Mouse (Mus musculus) heart, embryonic 12.5 days (tissue): ENCODE results near the gene B230219D22Rik. TPM values are rescaled to one million over a fixed set of nuclear protein-coding genes. Genes with fewer than 3 reads are reported as not detected.

Experiments used
- ATAC-seq: fragments of 200-750 bp; cut with Nextera tagmentation; 2 replicates; pipeline ENCODE4 v1.8.0; 2017; ENCODE audit warnings: moderate TSS enrichment, moderate library complexity; ENCODE audit not compliant: insufficient number of reproducible peaks, low FRiP score
- H3K27ac ChIP-seq: fragments of 300-500 bp; sonication (generic); 2 replicates; pipeline ENCODE4 v1.5.1; 2016; ENCODE audit warnings: mild to moderate bottlenecking, moderate library complexity; ENCODE audit not compliant: poor library complexity, severe bottlenecking
- H3K27me3 ChIP-seq: fragments of 300-500 bp; sonication (generic); replicated peaks from 2 replicates; pipeline ENCODE4 v1.6.1; 2016; ENCODE audit warnings: mild to moderate bottlenecking, moderate library complexity
- H3K36me3 ChIP-seq: fragments of 300-500 bp; sonication (generic); 2 replicates; pipeline ENCODE4 v1.6.1; 2016; ENCODE audit warnings: mild to moderate bottlenecking, moderate library complexity
- H3K4me1 ChIP-seq: fragments of 300-500 bp; sonication (generic); replicated peaks from 2 replicates; pipeline ENCODE4 v1.6.1; 2016; ENCODE audit warnings: mild to moderate bottlenecking
- H3K4me2 ChIP-seq: fragments of 300-500 bp; sonication (generic); 2 replicates; pipeline ENCODE4 v1.6.1; 2016; ENCODE audit warnings: mild to moderate bottlenecking, moderate library complexity
- H3K4me3 ChIP-seq: fragments of 300-500 bp; sonication (generic); 2 replicates; pipeline ENCODE4 v1.5.1; 2016; ENCODE audit warnings: mild to moderate bottlenecking
- H3K9ac ChIP-seq: fragments of 300-500 bp; sonication (generic); 2 replicates; pipeline ENCODE4 v1.6.1; 2016; ENCODE audit warnings: mild to moderate bottlenecking, moderate library complexity
- H3K9me3 ChIP-seq: fragments of 300-500 bp; sonication (generic); replicated peaks from 2 replicates; pipeline ENCODE4 v1.6.1; 2016; ENCODE audit warnings: mild to moderate bottlenecking, moderate library complexity
- WGBS: fragments of 180-500 bp; shearing (Covaris S2); methylation state at CpG from one replicate; pipeline ENCODE4 v1.1.7; 2016; 5-methylcytosine and 5-hydroxymethylcytosine counted together
- polyA plus RNA-seq: library from polyadenylated mRNA; unstranded; fragments of >200 nt; fragmentation: Nextera tagmentation; extraction: Ambion mirVana; gene quantifications from 2 replicates; pipeline ENCODE4 v1.2.1, GENCODE M21; 2016

The B230219D22Rik gene
- polyA plus RNA-seq, result 76.3 and 77.1 TPM in 2 replicates

DNA sequence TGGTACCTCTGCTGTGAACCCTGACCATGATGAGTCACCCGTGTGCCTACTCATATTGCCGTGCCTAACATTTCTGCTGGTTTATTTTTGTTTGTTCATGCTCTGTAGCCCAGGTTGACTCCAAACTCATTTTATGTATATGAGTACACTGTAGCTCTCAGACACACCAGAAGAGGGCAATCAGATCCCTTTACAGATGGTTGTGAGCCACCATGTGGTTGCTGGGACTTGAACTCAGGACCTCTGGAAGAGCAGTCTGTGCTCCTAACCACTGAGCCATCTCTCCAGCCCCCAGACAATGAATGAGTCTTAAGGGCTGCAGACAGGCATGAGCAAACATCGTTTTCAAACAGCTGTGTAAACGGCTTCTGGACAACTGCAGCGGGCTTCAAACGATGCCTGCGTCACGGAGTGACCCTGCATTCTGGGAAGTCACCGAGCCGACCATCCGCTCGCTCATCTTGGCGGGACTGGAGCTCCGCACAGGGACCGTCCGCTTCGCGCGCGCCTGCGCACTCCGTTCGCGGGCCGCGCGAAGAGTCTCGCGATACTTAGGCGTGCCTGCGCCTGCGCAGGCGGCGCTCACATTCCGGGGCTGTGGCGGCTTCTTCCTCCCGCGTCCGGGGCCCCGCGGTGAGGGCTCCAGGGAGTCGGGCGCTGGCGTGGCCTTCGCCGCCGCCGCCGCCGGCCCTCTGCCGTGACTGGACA lies at the start of gene B230219D22Rik:
Gene B230219D22Rik (plus strand): TSS at position 590 of the 708 bp plus-strand sequence.
- peaks cover 35% of the 10 kb centered on the region for H3K4me1 ChIP-seq
- peak within 1 kb of the TSS; percentile 100 for H3K9ac ChIP-seq
- peak within 1 kb of the TSS; percentile 97 for H3K4me3 ChIP-seq
- H3K27ac ChIP-seq, result peak within 1 kb of the TSS; percentile 99
- no peaks in the 10 kb centered on the region for H3K9me3 ChIP-seq
- peak within 1 kb of the TSS; percentile 92 for H3K4me2 ChIP-seq
- H3K36me3 ChIP-seq, result 0 out of 2 replicates have a peak, but pooled peaks cover 2% of the 10 kb centered on the region
- WGBS, result 2% methylated on average over 51 of the region's 51 CpGs
- ATAC-seq, result peak; percentile 98
- H3K27me3 ChIP-seq, result no peaks in the 10 kb centered on the region

DNA sequence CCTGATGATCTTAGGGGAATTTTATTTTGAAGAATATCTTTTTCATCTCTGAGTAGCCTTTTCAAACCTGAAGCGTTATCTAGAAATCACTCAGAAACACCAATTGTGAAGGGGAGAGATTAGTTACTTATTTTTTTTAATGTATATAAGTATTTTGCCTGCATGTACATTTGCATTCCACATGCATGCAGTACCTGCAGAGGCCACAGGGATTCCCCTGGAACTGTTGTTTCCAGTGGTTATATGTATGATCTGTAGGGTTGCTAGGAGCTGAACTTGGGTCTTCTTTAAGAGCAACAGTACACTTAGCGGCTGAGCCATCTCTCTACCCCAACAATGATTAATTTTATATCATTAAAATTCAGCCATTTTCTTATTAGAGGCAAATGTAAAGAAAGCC lies 48.4 kb upstream of the B230219D22Rik start:
- Histone ChIP-seq H3K4me3 (no peak overlapping the region), H3K27ac (no peak overlapping the region), H3K4me1 (no peaks in the 10 kb centered on the region), H3K36me3 (peaks cover 71% of the 10 kb centered on the region), H3K4me2 (no peak overlapping the region), H3K9me3 (no peaks in the 10 kb centered on the region), H3K27me3 (no peaks in the 10 kb centered on the region), H3K9ac (no peak overlapping the region)
- 93% methylated on average over 2 of the region's 2 CpGs for WGBS
- ATAC-seq, result no peak

DNA sequence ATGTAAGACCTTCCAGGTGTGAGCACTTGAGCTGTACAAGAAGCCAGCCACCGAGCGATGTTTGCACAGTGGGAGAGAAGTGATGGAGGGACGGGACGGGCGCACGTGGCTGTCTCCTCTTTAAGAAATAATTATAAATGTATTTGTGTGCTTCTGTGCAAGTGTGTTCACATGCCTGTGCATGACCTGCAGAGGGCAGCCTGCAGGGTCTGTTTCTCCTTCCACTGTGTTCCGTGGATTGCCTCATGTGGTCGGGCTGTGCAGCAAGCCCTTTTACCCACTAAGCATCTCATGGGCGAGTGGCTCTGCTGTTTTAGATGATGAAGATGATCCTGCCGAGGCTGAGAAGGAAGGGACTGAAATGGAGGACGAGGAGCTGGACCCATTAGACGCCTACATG lies 42.8 kb upstream of the B230219D22Rik start:
- ATAC-seq, result no peak
- no peak overlapping the region for H3K4me2 ChIP-seq
- H3K9me3 ChIP-seq, result no peaks in the 10 kb centered on the region
- H3K4me1 ChIP-seq, result no peaks in the 10 kb centered on the region
- H3K27me3 ChIP-seq, result no peaks in the 10 kb centered on the region
- H3K36me3 ChIP-seq, result peaks cover 97% of the 10 kb centered on the region
- H3K27ac ChIP-seq, result no peak overlapping the region
- 93% methylated on average over 12 of the region's 12 CpGs for WGBS
- no peak overlapping the region for H3K4me3 ChIP-seq
- no peak overlapping the region for H3K9ac ChIP-seq

- Histone ChIP-seq H3K4me1 (no peaks in the 10 kb centered on the region), H3K36me3 (peaks cover 98% of the 10 kb centered on the region), H3K27ac (no peak overlapping the region), H3K4me3 (no peak overlapping the region), H3K27me3 (no peaks in the 10 kb centered on the region), H3K9ac (no peak overlapping the region), H3K4me2 (no peak overlapping the region), H3K9me3 (no peaks in the 10 kb centered on the region)
- 87% methylated on average over 6 of the region's 6 CpGs for WGBS
- no peak for ATAC-seq
Observed at GRCm38 (mm10) chr13:55650980-55651379, 41.9 kb upstream of the B230219D22Rik start.

DNA sequence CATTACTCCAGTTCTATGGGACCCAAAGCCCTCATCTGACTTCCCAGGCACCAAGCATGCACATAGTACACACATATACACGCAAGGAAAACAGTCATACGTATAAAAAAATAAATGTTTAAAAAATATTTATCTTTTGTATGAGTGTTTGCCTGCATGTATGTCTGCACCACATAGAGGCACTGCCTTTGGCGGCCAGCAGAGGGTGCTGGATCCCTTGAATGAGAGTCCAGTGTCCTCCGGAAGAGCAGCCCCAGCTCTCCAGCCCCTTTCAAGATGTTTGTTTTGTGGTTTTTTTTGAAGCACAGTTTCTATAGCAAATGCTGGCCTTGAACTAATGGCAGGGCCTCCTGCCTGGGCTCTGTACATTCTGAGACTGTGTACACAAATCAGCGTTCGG lies 24.4 kb upstream of the B230219D22Rik start:
- 84% methylated on average over 6 of the region's 6 CpGs for WGBS
- Histone ChIP-seq H3K27ac (no peak overlapping the region), H3K9me3 (peaks cover 6% of the 10 kb centered on the region; the same call in 1 of the 2 replicates), H3K4me3 (no peak overlapping the region), H3K9ac (no peak overlapping the region), H3K36me3 (peaks cover 90% of the 10 kb centered on the region), H3K4me2 (no peak overlapping the region), H3K27me3 (no peaks in the 10 kb centered on the region), H3K4me1 (no peaks in the 10 kb centered on the region)
- ATAC-seq, result no peak

- H3K9ac ChIP-seq, result no peak overlapping the region
- no peaks in the 10 kb centered on the region for H3K4me1 ChIP-seq
- peaks cover 89% of the 10 kb centered on the region for H3K36me3 ChIP-seq
- no peak overlapping the region for H3K27ac ChIP-seq
- H3K4me2 ChIP-seq, result no peak overlapping the region
- H3K27me3 ChIP-seq, result no peaks in the 10 kb centered on the region
- 92% methylated on average over 6 of the region's 6 CpGs for WGBS
- peaks cover 6% of the 10 kb centered on the region; the same call in 1 of the 2 replicates for H3K9me3 ChIP-seq
- H3K4me3 ChIP-seq, result no peak overlapping the region
- no peak for ATAC-seq
Observed at GRCm38 (mm10) chr13:55672711-55673110, 20.2 kb upstream of the B230219D22Rik start.

DNA sequence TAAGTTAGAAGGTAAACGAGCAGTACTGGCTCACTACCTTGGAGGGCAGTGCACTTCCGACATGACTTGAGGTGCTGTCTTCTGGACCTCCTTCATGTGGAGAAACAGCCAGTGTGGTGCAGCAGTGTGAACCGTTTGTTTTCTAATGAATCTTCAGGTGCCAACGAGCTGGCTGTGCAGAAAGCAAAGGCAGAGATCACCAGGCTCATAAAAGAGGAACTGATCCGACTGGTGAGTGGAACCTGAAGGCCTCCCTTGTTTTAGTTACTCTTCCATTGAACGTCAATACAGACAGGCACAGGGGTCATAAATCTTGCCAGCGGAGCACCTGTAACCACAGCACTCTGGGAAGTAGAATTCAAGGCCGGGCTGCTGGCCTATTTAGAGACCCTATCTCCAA lies 15.6 kb upstream of the B230219D22Rik start:
- no peak overlapping the region for H3K4me2 ChIP-seq
- H3K9ac ChIP-seq, result no peak overlapping the region
- H3K9me3 ChIP-seq, result no peaks in the 10 kb centered on the region
- no peak overlapping the region for H3K27ac ChIP-seq
- 85% methylated on average over 8 of the region's 8 CpGs for WGBS
- peaks cover 83% of the 10 kb centered on the region for H3K36me3 ChIP-seq
- H3K4me1 ChIP-seq, result no peaks in the 10 kb centered on the region
- no peak for ATAC-seq
- H3K4me3 ChIP-seq, result no peak overlapping the region
- no peaks in the 10 kb centered on the region for H3K27me3 ChIP-seq

DNA sequence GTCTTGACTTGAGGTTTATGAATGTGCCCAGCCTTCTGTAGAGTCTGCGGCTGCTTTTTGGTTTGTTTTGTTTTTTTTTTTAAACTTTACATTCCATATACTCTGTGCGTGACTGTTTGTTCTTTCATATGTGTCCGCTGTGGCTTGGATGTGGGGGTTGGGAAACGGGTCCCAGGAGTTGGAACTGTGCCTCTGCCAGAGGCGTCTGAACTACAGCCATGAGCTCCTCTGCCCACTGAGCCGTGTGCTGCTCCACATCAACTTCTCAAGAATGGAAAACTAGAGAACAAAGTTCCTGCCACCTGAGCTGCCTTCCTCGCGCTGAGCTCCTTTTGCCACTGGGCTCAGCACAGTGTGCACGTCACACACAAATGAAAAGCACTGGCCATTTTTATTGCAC lies 10.7 kb upstream of the B230219D22Rik start:
- H3K4me1 ChIP-seq, result peaks cover 7% of the 10 kb centered on the region; the same call in 1 of the 2 replicates
- no peaks in the 10 kb centered on the region for H3K27me3 ChIP-seq
- no peaks in the 10 kb centered on the region for H3K9me3 ChIP-seq
- no peak overlapping the region for H3K4me2 ChIP-seq
- 89% methylated on average over 9 of the region's 9 CpGs for WGBS
- H3K9ac ChIP-seq, result no peak overlapping the region
- H3K27ac ChIP-seq, result no peak overlapping the region
- no peak for ATAC-seq
- no peak overlapping the region for H3K4me3 ChIP-seq
- H3K36me3 ChIP-seq, result peaks cover 41% of the 10 kb centered on the region

DNA sequence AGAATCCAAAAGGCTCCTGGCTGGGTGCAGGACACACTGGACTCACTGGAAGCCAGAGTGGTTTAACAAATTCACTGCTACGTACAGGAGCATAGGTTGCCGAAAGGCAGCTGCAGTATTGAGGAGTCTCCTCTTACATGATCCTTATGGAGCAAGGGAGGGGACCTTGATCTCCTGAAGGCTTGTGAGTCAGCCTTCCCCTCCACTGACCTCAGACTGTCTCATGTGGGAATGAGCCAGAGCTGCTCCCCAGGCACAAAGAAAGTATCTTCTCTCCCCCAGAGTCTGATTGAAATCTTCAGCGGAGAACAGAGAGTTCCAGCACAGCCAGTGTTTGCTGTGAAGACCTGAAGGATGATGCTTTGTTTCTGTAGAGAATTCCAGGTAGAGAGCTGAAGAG lies 9.3 kb upstream of the B230219D22Rik start:
- H3K27me3 ChIP-seq, result no peaks in the 10 kb centered on the region
- H3K4me2 ChIP-seq, result no peak overlapping the region
- H3K4me3 ChIP-seq, result no peak overlapping the region
- no peak overlapping the region for H3K27ac ChIP-seq
- WGBS, result 82% methylated on average over 3 of the region's 3 CpGs
- ATAC-seq, result no peak
- no peaks in the 10 kb centered on the region for H3K9me3 ChIP-seq
- peaks cover 19% of the 10 kb centered on the region for H3K4me1 ChIP-seq
- H3K36me3 ChIP-seq, result peaks cover 27% of the 10 kb centered on the region
- no peak overlapping the region for H3K9ac ChIP-seq

DNA sequence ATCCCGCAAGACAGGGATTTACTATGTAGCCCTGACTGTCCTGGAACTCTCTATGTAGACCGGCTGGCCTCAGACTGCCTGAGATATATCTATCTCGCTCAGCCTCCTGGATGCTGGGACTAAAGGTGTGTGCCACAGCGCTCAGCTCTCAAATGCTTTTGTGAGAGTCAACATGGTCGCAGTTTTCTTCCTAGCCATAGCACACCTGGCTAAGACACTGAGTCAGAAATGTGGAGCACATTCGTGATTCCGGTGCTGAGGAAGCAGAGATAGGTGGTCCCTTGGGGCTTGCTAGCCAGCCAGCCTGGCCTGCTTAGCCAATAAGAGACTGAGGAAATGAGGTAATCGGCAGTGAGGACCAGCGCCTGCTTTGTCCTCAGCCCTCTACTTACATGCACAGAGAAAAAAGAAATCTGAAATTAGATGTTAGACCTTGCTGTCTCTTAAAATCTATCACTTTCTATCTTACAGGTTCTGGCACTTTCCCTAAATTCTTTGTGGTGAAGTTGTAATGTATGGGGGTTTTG lies 6.8 kb upstream of the B230219D22Rik start:
- H3K27ac ChIP-seq, result no peak overlapping the region
- WGBS, result 57% methylated on average over 9 of the region's 9 CpGs
- H3K9me3 ChIP-seq, result no peaks in the 10 kb centered on the region
- no peak overlapping the region for H3K9ac ChIP-seq
- H3K27me3 ChIP-seq, result no peaks in the 10 kb centered on the region
- 0 out of 2 replicates have a peak, but pooled peaks cover 5% of the 10 kb centered on the region for H3K36me3 ChIP-seq
- H3K4me1 ChIP-seq, result peaks cover 19% of the 10 kb centered on the region
- H3K4me3 ChIP-seq, result no peak overlapping the region
- peak overlapping the region; percentile 18; the same call in 1 of the 2 replicates for H3K4me2 ChIP-seq
- ATAC-seq, result 0 out of 2 replicates have a peak, but pooled peaks have one; percentile 55

- Histone ChIP-seq H3K4me3 (no peak overlapping the region), H3K4me2 (no peak overlapping the region), H3K9me3 (no peaks in the 10 kb centered on the region), H3K36me3 (no peaks in the 10 kb centered on the region), H3K9ac (no peak overlapping the region; the same call in 1 of the 2 replicates), H3K27ac (no peak overlapping the region; the same call in 1 of the 2 replicates), H3K27me3 (no peaks in the 10 kb centered on the region), H3K4me1 (peaks cover 18% of the 10 kb centered on the region)
- no peak for ATAC-seq
- 43% methylated on average over 4 of the region's 4 CpGs for WGBS
Observed at GRCm38 (mm10) chr13:55687927-55688602, 4.9 kb upstream of the B230219D22Rik start.
